Mouse (Mus musculus): Measurements from ENCODE around the gene Atl3. TPM values are rescaled to one million over a fixed set of nuclear protein-coding genes. Genes with fewer than 3 reads are reported as not detected.

Gene Atl3
- 21.7 TPM for polyA plus RNA-seq (2017; shearing (Covaris generic))

DNA sequence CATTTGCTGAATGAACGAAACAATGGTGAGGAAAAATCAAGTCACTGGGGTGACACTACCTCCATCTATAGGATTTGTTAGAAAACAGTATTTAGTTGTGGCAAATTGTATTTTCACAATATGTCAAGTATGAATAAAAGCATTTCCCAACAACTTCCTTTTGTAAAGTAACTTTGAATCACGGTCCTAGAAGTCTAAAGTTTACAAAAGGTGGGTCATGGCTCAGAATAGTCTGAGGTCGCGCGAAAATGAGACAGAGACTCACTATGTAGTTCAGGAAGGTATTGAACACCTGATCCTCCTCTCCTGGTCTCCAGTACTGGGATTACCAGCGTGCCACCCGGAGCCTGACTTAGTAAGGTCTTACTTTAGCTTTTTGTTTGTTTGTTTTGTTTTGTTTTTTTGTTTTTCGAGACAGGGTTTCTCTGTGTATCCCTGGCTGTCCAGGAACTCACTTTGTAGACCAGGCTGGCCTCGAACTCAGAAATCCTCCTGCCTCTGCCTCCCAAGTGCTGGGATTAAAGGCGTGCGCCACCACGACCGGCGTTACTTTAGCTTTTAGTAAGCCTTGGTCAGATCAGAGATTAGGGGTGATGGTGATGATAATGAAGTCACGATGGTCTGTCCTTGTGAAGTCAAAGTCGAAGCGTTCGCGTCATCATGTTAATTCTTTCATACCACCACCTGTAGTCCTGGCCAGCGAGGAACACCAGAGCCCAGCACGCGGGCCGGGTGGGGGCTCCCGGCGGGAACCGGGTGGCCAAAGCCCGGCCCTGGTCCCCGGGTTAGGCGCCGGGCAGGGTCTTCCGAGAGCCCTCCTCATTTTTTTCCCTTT lies at the start of gene Atl3:
Gene Atl3, plus strand, starts transcription at position 689 of the 835 bp plus-strand sequence.

DNA sequence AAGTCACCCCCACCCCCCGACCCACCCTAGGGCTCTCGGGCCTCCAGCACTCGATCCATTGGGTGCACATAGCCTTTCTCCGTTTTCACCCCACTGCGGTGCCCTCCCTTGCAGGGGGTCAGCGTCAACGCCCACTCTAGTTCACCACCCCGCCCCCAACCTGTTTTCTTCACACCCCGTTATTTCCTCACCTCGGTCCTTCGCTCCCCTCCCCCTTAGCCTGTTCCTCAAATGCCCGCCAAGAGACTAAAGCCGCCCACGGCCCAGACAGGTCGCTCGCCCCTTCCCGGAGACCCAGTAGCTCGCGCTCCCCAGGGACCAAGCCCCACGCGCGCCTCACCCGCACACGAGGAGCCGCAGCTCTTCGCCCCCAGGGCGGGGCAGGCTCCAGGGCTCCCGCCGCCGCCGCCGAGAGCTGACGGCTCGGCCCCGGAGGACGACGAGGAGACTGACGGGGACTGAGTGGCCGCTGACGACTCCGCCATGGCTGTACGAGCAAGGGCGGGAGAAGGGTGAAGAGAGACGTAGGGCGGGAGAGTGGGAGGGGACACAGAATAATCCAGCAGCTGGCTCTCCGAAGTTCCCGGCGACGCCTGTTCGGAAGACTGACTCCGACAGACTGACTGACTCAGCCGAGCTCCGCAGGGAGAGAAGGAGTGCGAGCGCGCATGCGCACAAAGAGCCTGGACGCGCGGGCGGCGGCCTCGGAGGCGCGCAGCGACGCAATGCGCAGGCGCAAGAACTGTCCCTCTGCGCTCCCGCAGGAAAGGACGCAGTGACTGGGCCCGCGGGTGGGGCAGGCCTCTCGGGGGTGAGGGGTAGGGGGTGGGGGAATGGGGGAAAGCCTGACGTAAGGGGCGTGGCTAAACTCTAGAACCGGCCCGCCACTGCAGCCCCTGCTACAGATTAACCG lies 11.0 kb upstream of the Atl3 start, which contains the start of gene Rtn3:
Gene Rtn3, minus strand, starts transcription at position 683 of the 913 bp plus-strand sequence.

DNA sequence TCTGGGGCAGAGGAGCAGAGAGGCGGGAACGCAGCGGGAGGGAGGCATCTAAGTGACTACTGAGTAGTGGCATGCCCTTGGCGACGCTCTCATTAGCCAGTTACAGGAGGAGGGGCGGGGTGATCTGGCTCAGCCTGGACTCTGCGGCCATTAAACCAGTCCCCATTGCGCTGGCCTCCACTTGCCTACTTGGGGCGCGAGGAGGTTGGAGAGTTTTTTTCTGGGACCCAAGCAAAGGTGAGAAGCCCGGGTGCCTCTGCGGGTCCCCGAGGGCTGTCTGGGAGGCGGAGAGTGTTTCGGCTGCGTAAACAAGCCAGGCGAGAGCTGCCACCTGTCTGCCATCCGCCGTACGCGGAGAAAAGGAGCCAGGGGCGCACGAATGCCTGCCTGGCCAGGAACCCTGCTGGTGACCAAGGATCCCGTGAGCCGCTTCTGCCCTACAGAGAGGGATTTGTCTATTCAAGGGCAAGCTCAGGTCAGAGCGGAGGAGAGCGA lies 63.5 kb downstream of the Atl3 start, which contains the start of gene Pla2g16:
Gene Pla2g16, plus strand, starts transcription at position 132 of the 495 bp plus-strand sequence.

Other genes with a start within 250 kb of the Atl3 start
- gene Rcor2, start 226.7 kb upstream of the Atl3 start, polyA plus RNA-seq (2017; shearing (Covaris generic)), result 3.1 TPM
- 239 TPM for gene Mark2, start 152.2 kb upstream of the Atl3 start, polyA plus RNA-seq (2017; shearing (Covaris generic))
- 31.4 TPM for gene Spindoc, start 111.0 kb upstream of the Atl3 start, polyA plus RNA-seq (2017; shearing (Covaris generic))
- gene 2700081O15Rik, start 76.4 kb upstream of the Atl3 start, polyA plus RNA-seq (2017; shearing (Covaris generic)), result 0.36 TPM
- 56.7 TPM for gene Rtn3, start 10.8 kb upstream of the Atl3 start, polyA plus RNA-seq (2017; shearing (Covaris generic))
- 34.9 TPM for gene Pla2g16, start 63.4 kb downstream of the Atl3 start, polyA plus RNA-seq (2017; shearing (Covaris generic))
- gene Lgals12, start 113.2 kb downstream of the Atl3 start, polyA plus RNA-seq (2017; shearing (Covaris generic)), result not detected
- gene Hrasls5, start 118.5 kb downstream of the Atl3 start, polyA plus RNA-seq (2017; shearing (Covaris generic)), result not detected
- gene Slc22a19, start 217.3 kb downstream of the Atl3 start, polyA plus RNA-seq (2017; shearing (Covaris generic)), result not detected